Mouse (Mus musculus): Measurements from ENCODE around the gene Gm10203. TPM values are rescaled to one million over a fixed set of nuclear protein-coding genes. Genes with fewer than 3 reads are reported as not detected.
"Not testable (repeated sequence)": the region's sequence is repeated elsewhere in the genome, so short reads cannot be mapped to it uniquely, and the experiment has no call there.

Gene Gm10203
- polyA plus RNA-seq, 1 experiment from 2014 or later, result not detected

DNA sequence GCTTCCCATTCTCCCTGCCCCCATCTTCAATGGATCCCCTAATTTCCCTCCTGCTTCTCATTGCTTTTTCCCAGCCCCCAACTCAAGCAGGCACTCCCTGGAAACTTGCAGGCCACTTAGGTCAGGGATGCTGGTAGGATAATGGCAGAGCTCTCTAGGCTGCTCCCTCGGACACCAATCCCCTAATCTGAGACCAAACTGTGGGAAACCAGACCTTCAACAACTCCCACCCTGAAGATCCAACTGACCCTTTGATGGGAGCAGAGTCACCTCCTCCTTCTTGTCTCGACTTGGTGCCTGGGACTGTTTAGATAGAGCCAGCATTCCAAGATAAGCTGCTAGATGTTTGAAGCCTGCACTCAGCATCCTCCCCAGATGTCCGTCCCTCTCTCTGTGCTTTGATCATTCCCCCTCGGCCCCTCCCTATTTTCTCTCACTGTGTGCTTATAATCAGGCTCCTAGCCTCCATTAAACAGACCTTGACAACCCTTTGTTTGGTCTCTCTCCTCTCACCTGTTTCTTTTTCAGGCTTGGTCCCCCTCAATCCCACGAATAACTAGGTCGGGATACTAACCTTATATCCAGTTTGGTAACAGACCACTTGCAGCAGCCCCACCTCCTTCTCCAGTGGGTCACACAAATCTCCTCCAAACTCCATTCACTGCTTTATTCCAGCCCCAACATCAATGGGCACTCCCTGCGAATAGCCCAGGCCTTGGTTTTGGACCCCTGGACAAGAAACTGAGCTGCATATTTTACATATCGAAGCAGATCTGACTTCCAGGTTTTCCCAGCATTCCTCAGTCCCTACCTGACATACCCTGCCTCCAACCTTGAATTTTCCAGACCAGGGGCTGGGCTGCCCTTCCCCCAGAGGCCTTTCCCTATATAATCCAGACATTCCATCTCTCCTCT lies 24.4 kb downstream of the Gm10203 start:
- Histone ChIP-seq H3K4me2 (ENCODE audit: low read length) (no peak overlapping the region), H3K27ac (ENCODE audit: low read depth) (peak overlapping the region; percentile 47), H3K27me3 (replicated peaks; ENCODE audit: control insufficient read depth, insufficient read depth, low read length) (no peaks in the 10 kb centered on the region), H3K4me1 (replicated peaks; ENCODE audit: control insufficient read depth, insufficient read depth, low read length) (peaks cover 10% of the 10 kb centered on the region), H3K36me3 (ENCODE audit: control insufficient read depth, insufficient read depth, low read length) (peaks cover 39% of the 10 kb centered on the region), H3K9me3 (ENCODE audit: control insufficient read depth, low read length) (no peaks in the 10 kb centered on the region), H3K9ac (ENCODE audit: low read length) (no peak overlapping the region), H3K4me3 (ENCODE audit: low read depth, low read length) (no peak overlapping the region)
- 11% methylated on average over 8 of the region's 8 CpGs for WGBS
- 0 out of 2 replicates have a peak, but pooled peaks have one; percentile 21 for ATAC-seq (replicated peaks; ENCODE audit: low FRiP score, low TSS enrichment, low read depth)
- DNase-seq (ENCODE audit: low spot score), result no peak

DNA sequence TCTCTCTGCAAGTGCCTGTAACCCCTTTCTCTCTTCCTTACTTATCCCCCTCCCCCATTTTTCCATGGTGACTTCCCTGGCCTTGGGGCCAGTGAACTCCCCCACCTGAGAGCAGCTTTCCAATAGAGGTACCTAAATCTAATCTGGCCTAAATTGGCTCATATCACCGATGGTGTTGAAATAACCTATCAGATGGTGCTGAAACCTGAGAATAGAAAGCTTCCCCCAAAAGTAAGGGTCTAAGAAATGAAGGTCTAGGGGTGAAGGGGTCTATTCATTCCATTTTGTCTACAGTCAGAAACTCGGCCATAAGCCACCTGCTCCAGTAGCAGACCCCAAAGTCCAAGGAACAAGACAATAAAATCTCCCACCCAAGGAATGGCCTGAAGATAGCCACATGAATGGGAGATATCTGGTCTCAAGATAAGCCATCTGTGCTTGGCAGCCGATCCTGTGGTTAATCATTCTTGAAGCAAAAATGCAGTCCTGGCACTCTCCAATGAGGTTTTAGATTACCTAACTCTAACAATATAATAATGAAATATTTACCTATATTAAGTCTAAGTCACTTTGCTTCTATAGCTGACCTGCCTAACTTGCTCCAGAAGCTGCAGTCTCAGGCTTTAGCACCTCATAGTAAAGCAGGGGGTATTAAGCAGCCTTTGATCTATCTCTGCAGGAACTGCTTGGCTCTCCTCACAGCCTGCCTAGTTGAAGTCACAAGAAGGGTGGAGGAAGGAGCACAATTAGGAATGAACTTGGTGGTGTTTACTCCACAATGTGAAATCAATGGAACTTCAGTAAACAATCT lies 25.3 kb downstream of the Gm10203 start:
- Histone ChIP-seq H3K9ac (ENCODE audit: low read length) (no peak overlapping the region), H3K4me1 (replicated peaks; ENCODE audit: control insufficient read depth, insufficient read depth, low read length) (peaks cover 10% of the 10 kb centered on the region), H3K4me3 (ENCODE audit: low read depth, low read length) (no peak overlapping the region), H3K27me3 (replicated peaks; ENCODE audit: control insufficient read depth, insufficient read depth, low read length) (no peaks in the 10 kb centered on the region), H3K36me3 (ENCODE audit: control insufficient read depth, insufficient read depth, low read length) (peaks cover 37% of the 10 kb centered on the region), H3K27ac (ENCODE audit: low read depth) (peak overlapping the region; percentile 47; the same call in 1 of the 2 replicates), H3K9me3 (ENCODE audit: control insufficient read depth, low read length) (no peaks in the 10 kb centered on the region), H3K4me2 (ENCODE audit: low read length) (no peak overlapping the region)
- ATAC-seq (replicated peaks; ENCODE audit: low FRiP score, low TSS enrichment, low read depth), result peak; percentile 37
- no peak for DNase-seq (ENCODE audit: low spot score)
- WGBS, result 39% methylated on average over 3 of the region's 3 CpGs

GRCm38 (mm10) chr6:149167038-149167437 lies 37.1 kb downstream of the Gm10203 start:
- H3K9me3 ChIP-seq (ENCODE audit: control insufficient read depth, low read length); H3K4me2 ChIP-seq (ENCODE audit: low read length); H3K9ac ChIP-seq (ENCODE audit: low read length); H3K4me1 ChIP-seq (replicated peaks; ENCODE audit: control insufficient read depth, insufficient read depth, low read length); H3K4me3 ChIP-seq (ENCODE audit: low read depth, low read length); H3K27me3 ChIP-seq (replicated peaks; ENCODE audit: control insufficient read depth, insufficient read depth, low read length); H3K27ac ChIP-seq (ENCODE audit: low read depth); ATAC-seq (replicated peaks; ENCODE audit: low FRiP score, low TSS enrichment, low read depth); DNase-seq (ENCODE audit: low spot score): not testable (repeated sequence)
- H3K36me3 ChIP-seq (ENCODE audit: control insufficient read depth, insufficient read depth, low read length), result peaks cover 42% of the 10 kb centered on the region
- WGBS, result 79% methylated on average over 2 of the region's 4 CpGs

- Histone ChIP-seq H3K36me3 (ENCODE audit: control insufficient read depth, insufficient read depth, low read length) (peaks cover 40% of the 10 kb centered on the region), H3K4me3 (ENCODE audit: low read depth, low read length) (no peak overlapping the region), H3K27ac (ENCODE audit: low read depth) (no peak overlapping the region), H3K4me2 (ENCODE audit: low read length) (no peak overlapping the region), H3K4me1 (replicated peaks; ENCODE audit: control insufficient read depth, insufficient read depth, low read length) (no peaks in the 10 kb centered on the region), H3K9me3 (ENCODE audit: control insufficient read depth, low read length) (no peaks in the 10 kb centered on the region), H3K9ac (ENCODE audit: low read length) (no peak overlapping the region), H3K27me3 (replicated peaks; ENCODE audit: control insufficient read depth, insufficient read depth, low read length) (no peaks in the 10 kb centered on the region)
- 91% methylated on average over 1 of the region's 1 CpGs for WGBS
- DNase-seq (ENCODE audit: low spot score) (no peak), ATAC-seq (replicated peaks; ENCODE audit: low FRiP score, low TSS enrichment, low read depth) (no peak)
Measured at GRCm38 (mm10) chr6:149167672-149168071, 37.7 kb downstream of the Gm10203 start.

DNA sequence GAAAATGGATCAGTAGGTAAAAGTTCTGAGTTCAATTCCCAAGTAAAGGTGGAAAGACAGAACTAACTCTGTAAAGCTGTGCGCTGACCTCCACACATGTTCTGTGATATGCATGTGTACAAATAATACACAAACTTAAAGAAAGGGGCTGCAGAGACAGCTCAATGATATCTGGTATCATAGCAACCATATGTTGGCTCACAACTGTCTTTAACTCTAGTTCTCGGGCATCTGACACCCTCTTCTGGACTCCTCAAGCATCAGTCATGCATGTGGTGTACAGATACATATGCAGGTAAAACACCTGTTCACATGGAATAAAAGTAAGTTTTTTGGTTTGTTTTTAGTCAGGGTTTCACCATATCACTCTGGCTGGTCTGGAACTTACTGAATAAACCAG lies 38.5 kb downstream of the Gm10203 start:
- WGBS, result 94% methylated on average over 2 of the region's 2 CpGs
- no peaks in the 10 kb centered on the region for H3K4me1 ChIP-seq (replicated peaks; ENCODE audit: control insufficient read depth, insufficient read depth, low read length)
- no peaks in the 10 kb centered on the region for H3K27me3 ChIP-seq (replicated peaks; ENCODE audit: control insufficient read depth, insufficient read depth, low read length)
- no peak overlapping the region for H3K4me2 ChIP-seq (ENCODE audit: low read length)
- H3K27ac ChIP-seq (ENCODE audit: low read depth), result no peak overlapping the region
- no peaks in the 10 kb centered on the region for H3K9me3 ChIP-seq (ENCODE audit: control insufficient read depth, low read length)
- peaks cover 40% of the 10 kb centered on the region for H3K36me3 ChIP-seq (ENCODE audit: control insufficient read depth, insufficient read depth, low read length)
- no peak for ATAC-seq (replicated peaks; ENCODE audit: low FRiP score, low TSS enrichment, low read depth)
- H3K4me3 ChIP-seq (ENCODE audit: low read depth, low read length), result no peak overlapping the region
- H3K9ac ChIP-seq (ENCODE audit: low read length), result no peak overlapping the region
- DNase-seq (ENCODE audit: low spot score), result no peak

DNA sequence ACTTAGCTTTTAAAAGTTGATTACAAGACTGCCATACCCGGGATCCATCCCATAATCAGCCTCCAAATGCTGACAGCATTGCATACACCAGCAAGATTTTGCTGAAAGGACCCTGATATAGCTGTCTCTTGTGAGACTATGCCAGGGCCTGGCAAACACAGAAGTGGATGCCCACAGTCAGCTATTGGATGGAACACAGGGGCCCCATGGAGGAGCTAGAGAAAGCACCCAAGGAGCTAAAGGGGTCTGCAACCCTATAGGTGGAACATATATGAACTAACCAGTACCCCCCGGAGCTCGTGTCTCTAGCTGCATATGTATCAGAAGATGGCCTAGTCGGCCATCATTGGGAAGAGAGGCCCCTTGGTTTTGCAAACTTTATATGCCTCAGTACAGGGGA lies 40.0 kb downstream of the Gm10203 start:
- not testable (repeated sequence) for H3K9me3 ChIP-seq (ENCODE audit: control insufficient read depth, low read length); H3K27me3 ChIP-seq (replicated peaks; ENCODE audit: control insufficient read depth, insufficient read depth, low read length); H3K4me3 ChIP-seq (ENCODE audit: low read depth, low read length); H3K4me1 ChIP-seq (replicated peaks; ENCODE audit: control insufficient read depth, insufficient read depth, low read length); DNase-seq (ENCODE audit: low spot score); ATAC-seq (replicated peaks; ENCODE audit: low FRiP score, low TSS enrichment, low read depth); H3K9ac ChIP-seq (ENCODE audit: low read length); H3K27ac ChIP-seq (ENCODE audit: low read depth); H3K4me2 ChIP-seq (ENCODE audit: low read length)
- H3K36me3 ChIP-seq (ENCODE audit: control insufficient read depth, insufficient read depth, low read length), result peaks cover 34% of the 10 kb centered on the region
- WGBS, result 85% methylated on average over 4 of the region's 4 CpGs

DNA sequence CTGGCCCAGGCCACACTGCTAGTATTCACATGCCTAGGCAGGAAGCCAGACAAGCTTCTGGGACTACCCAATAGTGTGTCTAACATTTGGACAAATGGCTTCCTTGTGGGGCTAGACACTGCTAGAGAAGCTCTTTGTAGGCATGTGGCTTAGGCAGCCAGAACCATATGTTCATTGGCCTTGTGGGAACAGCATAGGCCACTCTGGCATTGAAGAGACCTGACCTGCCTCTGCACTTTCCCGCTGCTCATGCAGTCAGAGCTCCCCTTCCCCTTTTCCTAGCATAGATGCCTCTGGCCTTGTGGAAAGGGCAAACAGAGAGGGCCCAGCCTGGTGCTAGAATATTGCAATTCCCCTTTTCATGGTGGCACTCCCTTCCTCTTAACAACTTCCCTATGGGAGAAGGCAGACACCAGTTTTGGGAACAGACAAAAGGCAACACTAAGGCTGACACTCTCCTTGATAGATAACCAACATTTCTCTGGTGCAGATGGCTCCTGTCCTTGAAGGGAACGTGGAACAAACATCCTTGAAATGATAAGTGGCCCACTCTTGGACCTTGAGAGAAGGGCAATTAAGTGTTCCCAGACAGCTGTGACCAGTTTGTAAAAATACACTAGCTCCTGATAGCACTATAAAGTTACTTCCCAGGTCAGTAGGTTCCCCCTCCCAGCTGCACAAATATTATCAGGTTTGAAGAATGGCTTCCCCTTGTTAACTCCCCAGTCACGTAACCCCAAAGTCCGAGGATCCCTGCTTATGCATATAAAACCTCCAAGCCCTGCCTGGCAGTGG lies 44.1 kb downstream of the Gm10203 start:
- H3K27ac ChIP-seq (ENCODE audit: low read depth), result peak overlapping the region; percentile 6; the same call in 1 of the 2 replicates
- H3K27me3 ChIP-seq (replicated peaks; ENCODE audit: control insufficient read depth, insufficient read depth, low read length), result no peaks in the 10 kb centered on the region
- no peaks in the 10 kb centered on the region for H3K4me1 ChIP-seq (replicated peaks; ENCODE audit: control insufficient read depth, insufficient read depth, low read length)
- DNase-seq (ENCODE audit: low spot score) (no peak), ATAC-seq (replicated peaks; ENCODE audit: low FRiP score, low TSS enrichment, low read depth) (no peak)
- H3K9ac ChIP-seq (ENCODE audit: low read length), result no peak overlapping the region
- H3K36me3 ChIP-seq (ENCODE audit: control insufficient read depth, insufficient read depth, low read length), result peaks cover 47% of the 10 kb centered on the region
- peaks cover 7% of the 10 kb centered on the region for H3K9me3 ChIP-seq (ENCODE audit: control insufficient read depth, low read length)
- 45% methylated on average over 4 of the region's 4 CpGs for WGBS
- H3K4me2 ChIP-seq (ENCODE audit: low read length), result no peak overlapping the region
- no peak overlapping the region for H3K4me3 ChIP-seq (ENCODE audit: low read depth, low read length)

GRCm38 (mm10) chr6:149174932-149175570 lies 45.1 kb downstream of the Gm10203 start:
- Histone ChIP-seq H3K9me3 (ENCODE audit: control insufficient read depth, low read length) (peaks cover 7% of the 10 kb centered on the region), H3K36me3 (ENCODE audit: control insufficient read depth, insufficient read depth, low read length) (peaks cover 53% of the 10 kb centered on the region), H3K4me2 (ENCODE audit: low read length) (no peak overlapping the region), H3K4me1 (replicated peaks; ENCODE audit: control insufficient read depth, insufficient read depth, low read length) (no peaks in the 10 kb centered on the region), H3K27me3 (replicated peaks; ENCODE audit: control insufficient read depth, insufficient read depth, low read length) (no peaks in the 10 kb centered on the region), H3K27ac (ENCODE audit: low read depth) (no peak overlapping the region), H3K9ac (ENCODE audit: low read length) (no peak overlapping the region), H3K4me3 (ENCODE audit: low read depth, low read length) (no peak overlapping the region)
- ATAC-seq (replicated peaks; ENCODE audit: low FRiP score, low TSS enrichment, low read depth) (no peak), DNase-seq (ENCODE audit: low spot score) (no peak)
- WGBS, result 92% methylated on average over 3 of the region's 3 CpGs

Measured in intestine, embryonic 14.5 days (tissue).